Mouse (Mus musculus) kidney, embryonic 15.5 days (tissue): Measurements from ENCODE around the gene Hectd1. TPM values are rescaled to one million over a fixed set of nuclear protein-coding genes. Genes with fewer than 3 reads are reported as not detected.
A peak's percentile ranks its signal among the peaks of the same experiment; 100 is the strongest.

Source experiments
- ATAC-seq: fragments of 200-750 bp; cut with Nextera tagmentation; replicated peaks from 2 replicates; pipeline ENCODE4 v1.8.0; 2017; ENCODE audit warnings: moderate TSS enrichment; ENCODE audit not compliant: low FRiP score
- H3K27ac ChIP-seq: fragments of 300-500 bp; sonication (generic); 2 replicates; pipeline ENCODE4 v1.5.1; 2015; ENCODE audit warnings: mild to moderate bottlenecking, inconsistent platforms
- H3K27me3 ChIP-seq: fragments of 300-500 bp; sonication (generic); 2 replicates; pipeline ENCODE4 v1.6.1; 2015; ENCODE audit warnings: inconsistent platforms
- H3K36me3 ChIP-seq: fragments of 300-500 bp; sonication (generic); 2 replicates; pipeline ENCODE4 v1.6.1; 2015; ENCODE audit warnings: inconsistent platforms
- H3K4me1 ChIP-seq: fragments of 300-500 bp; sonication (generic); 2 replicates; pipeline ENCODE4 v1.6.1; 2015; ENCODE audit warnings: inconsistent platforms
- H3K4me2 ChIP-seq: fragments of 300-500 bp; sonication (generic); 2 replicates; pipeline ENCODE4 v1.6.1; 2015; ENCODE audit warnings: moderate library complexity, mild to moderate bottlenecking, inconsistent platforms
- H3K4me3 ChIP-seq: fragments of 300-500 bp; sonication (generic); replicated peaks from 2 replicates; pipeline ENCODE4 v1.5.1; 2015; ENCODE audit warnings: mild to moderate bottlenecking, inconsistent platforms
- H3K9ac ChIP-seq: fragments of 300-500 bp; sonication (generic); 2 replicates; pipeline ENCODE4 v1.6.1; 2015; ENCODE audit warnings: mild to moderate bottlenecking, inconsistent platforms
- H3K9me3 ChIP-seq: fragments of 300-500 bp; sonication (generic); replicated peaks from 2 replicates; pipeline ENCODE4 v1.6.1; 2016; ENCODE audit warnings: inconsistent platforms
- WGBS: fragments of 180-500 bp; shearing (Covaris S2); methylation state at CpG from one replicate; pipeline ENCODE4 v1.1.7; 2015; ENCODE audit warnings: mixed read lengths; 5-methylcytosine and 5-hydroxymethylcytosine counted together
- polyA plus RNA-seq: library from polyadenylated mRNA; unstranded; fragments of >200 nt; fragmentation: Nextera tagmentation; extraction: Ambion mirVana; gene quantifications from 2 replicates; pipeline ENCODE4 v1.2.1, GENCODE M21; 2015

The Hectd1 gene
- 36.4 and 40.8 TPM in 2 replicates for polyA plus RNA-seq

GRCm38 (mm10) chr12:51829290-51830076 lies at the start of gene Hectd1:
TSS of gene Hectd1 (minus strand) at chr12:51829536.
- under 1% methylated on average over 96 of the region's 114 CpGs for WGBS
- Histone ChIP-seq H3K4me2 (peak within 1 kb of the TSS; percentile 74), H3K36me3 (peaks cover 18% of the 10 kb centered on the region), H3K9me3 (no peaks in the 10 kb centered on the region), H3K4me3 (peak within 1 kb of the TSS; percentile 69), H3K27ac (peak within 1 kb of the TSS; percentile 100), H3K4me1 (peaks cover 16% of the 10 kb centered on the region), H3K9ac (peak within 1 kb of the TSS; percentile 90), H3K27me3 (no peaks in the 10 kb centered on the region)
- ATAC-seq = peak; percentile 95

- H3K4me3 ChIP-seq = no peak overlapping the region
- no peaks in the 10 kb centered on the region for H3K27me3 ChIP-seq
- ATAC-seq = no peak
- no peak overlapping the region for H3K9ac ChIP-seq
- WGBS = 60% methylated on average over 11 of the region's 11 CpGs
- H3K36me3 ChIP-seq = 0 out of 2 replicates have a peak, but pooled peaks cover 3% of the 10 kb centered on the region
- H3K4me2 ChIP-seq = no peak overlapping the region
- H3K4me1 ChIP-seq = no peaks in the 10 kb centered on the region
- H3K27ac ChIP-seq = no peak overlapping the region
- no peaks in the 10 kb centered on the region for H3K9me3 ChIP-seq
Measured at GRCm38 (mm10) chr12:51871446-51872144, 42.3 kb upstream of the Hectd1 start.

GRCm38 (mm10) chr12:51869511-51869910 lies 40.2 kb upstream of the Hectd1 start:
- WGBS = 68% methylated on average over 3 of the region's 3 CpGs
- H3K27me3 ChIP-seq = no peaks in the 10 kb centered on the region
- H3K4me2 ChIP-seq = no peak overlapping the region
- H3K4me1 ChIP-seq = peaks cover 13% of the 10 kb centered on the region
- H3K9ac ChIP-seq = no peak overlapping the region
- no peaks in the 10 kb centered on the region for H3K9me3 ChIP-seq
- no peak for ATAC-seq
- no peaks in the 10 kb centered on the region for H3K36me3 ChIP-seq
- no peak overlapping the region for H3K27ac ChIP-seq
- no peak overlapping the region for H3K4me3 ChIP-seq

GRCm38 (mm10) chr12:51867076-51867475 lies 37.7 kb upstream of the Hectd1 start:
- no peak for ATAC-seq
- H3K4me1 ChIP-seq = peaks cover 18% of the 10 kb centered on the region
- no peak overlapping the region for H3K9ac ChIP-seq
- WGBS = 73% methylated on average over 8 of the region's 8 CpGs
- no peaks in the 10 kb centered on the region for H3K36me3 ChIP-seq
- H3K9me3 ChIP-seq = no peaks in the 10 kb centered on the region
- H3K27me3 ChIP-seq = no peaks in the 10 kb centered on the region
- no peak overlapping the region for H3K4me3 ChIP-seq
- H3K4me2 ChIP-seq = no peak overlapping the region
- H3K27ac ChIP-seq = no peak overlapping the region

- Histone ChIP-seq H3K27me3 (no peaks in the 10 kb centered on the region), H3K9ac (no peak overlapping the region), H3K36me3 (no peaks in the 10 kb centered on the region), H3K4me1 (peaks cover 18% of the 10 kb centered on the region), H3K4me3 (no peak overlapping the region), H3K27ac (no peak overlapping the region), H3K4me2 (no peak overlapping the region), H3K9me3 (no peaks in the 10 kb centered on the region)
- WGBS = 61% methylated on average over 13 of the region's 13 CpGs
- ATAC-seq = no peak
Measured at GRCm38 (mm10) chr12:51866226-51866910, 37.0 kb upstream of the Hectd1 start.

GRCm38 (mm10) chr12:51865790-51866179 lies 36.4 kb upstream of the Hectd1 start:
- H3K4me3 ChIP-seq = no peak overlapping the region
- no peaks in the 10 kb centered on the region for H3K27me3 ChIP-seq
- ATAC-seq = no peak; the same call in 1 of the 2 replicates
- no peak overlapping the region for H3K9ac ChIP-seq
- no peak overlapping the region for H3K27ac ChIP-seq
- H3K4me1 ChIP-seq = peaks cover 18% of the 10 kb centered on the region
- no peaks in the 10 kb centered on the region for H3K9me3 ChIP-seq
- 49% methylated on average over 4 of the region's 4 CpGs for WGBS
- no peak overlapping the region for H3K4me2 ChIP-seq
- H3K36me3 ChIP-seq = no peaks in the 10 kb centered on the region

GRCm38 (mm10) chr12:51865061-51865789 lies 35.9 kb upstream of the Hectd1 start:
- H3K36me3 ChIP-seq = no peaks in the 10 kb centered on the region
- no peak overlapping the region for H3K4me2 ChIP-seq
- peaks cover 18% of the 10 kb centered on the region for H3K4me1 ChIP-seq
- no peak overlapping the region for H3K4me3 ChIP-seq
- no peak overlapping the region for H3K9ac ChIP-seq
- no peak for ATAC-seq
- H3K27ac ChIP-seq = no peak overlapping the region
- WGBS = 57% methylated on average over 9 of the region's 9 CpGs
- no peaks in the 10 kb centered on the region for H3K27me3 ChIP-seq
- H3K9me3 ChIP-seq = no peaks in the 10 kb centered on the region

- no peak overlapping the region for H3K9ac ChIP-seq
- ATAC-seq = peak; percentile 73
- no peak overlapping the region for H3K4me2 ChIP-seq
- H3K27ac ChIP-seq = peak overlapping the region; percentile 70
- peaks cover 18% of the 10 kb centered on the region for H3K4me1 ChIP-seq
- no peaks in the 10 kb centered on the region for H3K9me3 ChIP-seq
- no peak overlapping the region for H3K4me3 ChIP-seq
- 71% methylated on average over 14 of the region's 14 CpGs for WGBS
- H3K36me3 ChIP-seq = no peaks in the 10 kb centered on the region
- no peaks in the 10 kb centered on the region for H3K27me3 ChIP-seq
Measured at GRCm38 (mm10) chr12:51863116-51864002, 34.0 kb upstream of the Hectd1 start.

- WGBS = 62% methylated on average over 13 of the region's 13 CpGs
- Histone ChIP-seq H3K27ac (no peak overlapping the region), H3K4me3 (no peak overlapping the region), H3K4me2 (no peak overlapping the region), H3K4me1 (no peaks in the 10 kb centered on the region), H3K36me3 (no peaks in the 10 kb centered on the region), H3K27me3 (no peaks in the 10 kb centered on the region), H3K9me3 (no peaks in the 10 kb centered on the region), H3K9ac (no peak overlapping the region)
- ATAC-seq = no peak
Measured at GRCm38 (mm10) chr12:51858134-51859028, 29.0 kb upstream of the Hectd1 start.

- no peaks in the 10 kb centered on the region for H3K27me3 ChIP-seq
- no peak overlapping the region for H3K4me2 ChIP-seq
- H3K9ac ChIP-seq = no peak overlapping the region
- no peaks in the 10 kb centered on the region for H3K4me1 ChIP-seq
- no peaks in the 10 kb centered on the region for H3K36me3 ChIP-seq
- H3K9me3 ChIP-seq = no peaks in the 10 kb centered on the region
- 84% methylated on average over 8 of the region's 8 CpGs for WGBS
- ATAC-seq = no peak
- no peak overlapping the region for H3K27ac ChIP-seq
- H3K4me3 ChIP-seq = no peak overlapping the region
Measured at GRCm38 (mm10) chr12:51856768-51857295, 27.5 kb upstream of the Hectd1 start.
